Mouse (Mus musculus) myocyte (in vitro differentiated cells): ENCODE data around the gene Kxd1. TPM values are rescaled to one million over a fixed set of nuclear protein-coding genes. Genes with fewer than 3 reads are reported as not detected.

Experiments used
- H3K27me3 ChIP-seq: one replicate; pipeline ENCODE4 v1.6.1; 2011; ENCODE audit not compliant: control insufficient read depth, insufficient read depth, insufficient read length
- H3K36me3 ChIP-seq: one replicate; pipeline ENCODE4 v1.6.1; 2011; ENCODE audit not compliant: control insufficient read depth, insufficient read depth
- H3K4me2 ChIP-seq: one replicate; pipeline ENCODE4 v1.6.1; 2011; ENCODE audit warnings: low read depth, control low read depth
- H3K4me3 ChIP-seq: one replicate; pipeline ENCODE4 v1.5.1; 2011; ENCODE audit warnings: mild to moderate bottlenecking, control low read depth, moderate library complexity
- H3K79me2 ChIP-seq: one replicate; pipeline ENCODE4 v1.6.1; 2011; ENCODE audit not compliant: control insufficient read depth, insufficient read depth
- H3ac ChIP-seq: one replicate; pipeline ENCODE4 v1.6.1; 2011; ENCODE audit not compliant: control insufficient read depth, insufficient read length
- CEBPB ChIP-seq: IDR thresholded peaks from 2 replicates; pipeline ENCODE4 v1.6.1; 2011; ENCODE audit warnings: mild to moderate bottlenecking, moderate library complexity; ENCODE audit not compliant: poor library complexity, insufficient read depth, severe bottlenecking
- E2F4 ChIP-seq: IDR thresholded peaks from one replicate; pipeline ENCODE4 v1.6.1; 2011; ENCODE audit warnings: mild to moderate bottlenecking, control low read depth, moderate library complexity; ENCODE audit not compliant: insufficient read depth
- MAX ChIP-seq: IDR thresholded peaks from one replicate; pipeline ENCODE4 v1.6.1; 2011; ENCODE audit warnings: low read depth, mild to moderate bottlenecking, control low read depth
- MYOD1 ChIP-seq, 3 experiments: IDR thresholded peaks; one replicate each; pipeline ENCODE4 v1.6.1; 2011; ENCODE audit warnings: control low read depth in 2 of 3, low read depth in 2 of 3, mild to moderate bottlenecking in 2 of 3, moderate library complexity in 1 of 3; ENCODE audit not compliant: insufficient read length in 2 of 3, control insufficient read depth in 1 of 3
- MYOG ChIP-seq, 3 experiments: IDR thresholded peaks; one replicate each; pipeline ENCODE4 v1.6.1; 2011; ENCODE audit warnings: control low read depth in 2 of 3, low read depth in 2 of 3, mild to moderate bottlenecking in 2 of 3; ENCODE audit not compliant: insufficient read length in 2 of 3, control insufficient read depth in 1 of 3, insufficient read depth in 1 of 3
- POLR2A ChIP-seq: IDR thresholded peaks from one replicate; pipeline ENCODE4 v1.6.1; 2011; ENCODE audit warnings: low read depth, mild to moderate bottlenecking, control low read depth, moderate library complexity; ENCODE audit not compliant: insufficient read length
- POLR2AphosphoS2 ChIP-seq: IDR thresholded peaks from one replicate; pipeline ENCODE4 v1.6.1; 2011; ENCODE audit warnings: low read depth, control low read depth; ENCODE audit not compliant: insufficient read length
- REST ChIP-seq: IDR thresholded peaks from one replicate; pipeline ENCODE4 v1.6.1; 2011; ENCODE audit warnings: mild to moderate bottlenecking, control low read depth, moderate library complexity; ENCODE audit not compliant: insufficient read depth, insufficient read length
- SRF ChIP-seq: IDR thresholded peaks from one replicate; pipeline ENCODE4 v1.6.1; 2011; ENCODE audit warnings: low read depth; ENCODE audit not compliant: control insufficient read depth, insufficient read length
- TCF12 ChIP-seq: IDR thresholded peaks from one replicate; pipeline ENCODE4 v1.6.1; 2011; ENCODE audit warnings: mild to moderate bottlenecking, control low read depth; ENCODE audit not compliant: poor library complexity, insufficient read depth, severe bottlenecking
- TCF3 ChIP-seq: IDR thresholded peaks from one replicate; pipeline ENCODE4 v1.6.1; 2011; ENCODE audit warnings: low read depth, control low read depth; ENCODE audit not compliant: insufficient read length
- USF1 ChIP-seq: IDR thresholded peaks from one replicate; pipeline ENCODE4 v1.6.1; 2011; ENCODE audit warnings: low read depth, mild to moderate bottlenecking, control low read depth, moderate library complexity
- polyA plus RNA-seq: library from polyadenylated mRNA; unstranded; fragments of >200 nt; fragmentation: generic; extraction: Trizol; gene quantifications from one replicate; pipeline ENCODE4 v1.2.1, GENCODE M21; 2012; ENCODE audit warnings: missing spikeins

Gene Kxd1
- polyA plus RNA-seq, 1 experiment: 73.8 TPM

DNA sequence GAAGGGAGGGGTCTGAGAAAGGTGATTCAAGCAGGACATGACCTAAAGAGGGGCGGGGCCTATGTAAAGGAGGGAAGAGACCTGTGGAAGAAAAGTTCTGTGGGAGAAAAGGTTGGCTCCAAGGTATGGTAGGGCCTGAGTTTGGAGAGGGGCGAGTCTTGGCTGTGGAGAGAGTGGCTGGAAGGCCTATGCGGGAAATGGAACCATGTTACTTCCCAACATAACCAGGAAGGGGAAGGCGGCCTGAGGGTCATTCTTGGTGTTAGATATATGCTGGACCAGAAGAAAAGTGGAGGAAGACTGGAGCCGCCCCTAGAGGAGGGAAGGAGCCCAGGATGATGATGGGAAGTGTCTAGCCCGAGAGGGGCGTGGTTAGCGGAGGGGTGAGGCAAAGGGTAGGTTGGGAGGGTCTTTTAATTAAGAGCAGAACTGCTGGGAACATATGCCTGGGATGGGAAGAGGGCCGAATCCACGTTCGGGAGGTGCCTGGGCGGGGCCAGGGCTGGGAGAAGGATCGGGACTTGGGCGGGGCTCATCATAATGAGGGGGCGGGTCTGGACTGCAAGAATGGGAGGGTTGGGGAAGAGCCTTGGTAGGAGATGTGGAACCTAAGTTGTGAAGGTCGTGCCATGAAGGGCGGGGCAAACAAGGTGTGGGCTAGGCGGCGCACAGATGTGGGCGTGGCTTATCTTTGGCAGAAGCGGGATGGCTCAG, 50.3 kb downstream of the Kxd1 start:
- peak overlapping the region; percentile 28 for H3ac ChIP-seq
- TF ChIP-seq CEBPB: no peak
- no peak for TF ChIP-seq MYOG (IDR thresholded peaks at IDR 0.05; ENCODE audit: control insufficient read depth in 1 of 3, insufficient read depth in 1 of 3, insufficient read length in 2 of 3, low read depth in 2 of 3)
- TF ChIP-seq USF1: no peak
- TF ChIP-seq TCF12: no peak
- no peak for TF ChIP-seq REST
- TF ChIP-seq MYOD1 (IDR thresholded peaks at IDR 0.05; ENCODE audit: control insufficient read depth in 1 of 3, insufficient read length in 2 of 3, low read depth in 2 of 3): no peak
- TF ChIP-seq POLR2A: no peak
- no peak for TF ChIP-seq TCF3
- no peak for TF ChIP-seq E2F4
- TF ChIP-seq POLR2AphosphoS2: no peak
- no peak for TF ChIP-seq MAX
- TF ChIP-seq SRF: no peak
- H3K4me3 ChIP-seq: peak overlapping the region; percentile 65
- peak overlapping the region; percentile 94 for H3K4me2 ChIP-seq
- H3K79me2 ChIP-seq: peaks cover 42% of the 10 kb centered on the region
- H3K36me3 ChIP-seq: no peaks in the 10 kb centered on the region
- H3K27me3 ChIP-seq: no peaks in the 10 kb centered on the region

DNA sequence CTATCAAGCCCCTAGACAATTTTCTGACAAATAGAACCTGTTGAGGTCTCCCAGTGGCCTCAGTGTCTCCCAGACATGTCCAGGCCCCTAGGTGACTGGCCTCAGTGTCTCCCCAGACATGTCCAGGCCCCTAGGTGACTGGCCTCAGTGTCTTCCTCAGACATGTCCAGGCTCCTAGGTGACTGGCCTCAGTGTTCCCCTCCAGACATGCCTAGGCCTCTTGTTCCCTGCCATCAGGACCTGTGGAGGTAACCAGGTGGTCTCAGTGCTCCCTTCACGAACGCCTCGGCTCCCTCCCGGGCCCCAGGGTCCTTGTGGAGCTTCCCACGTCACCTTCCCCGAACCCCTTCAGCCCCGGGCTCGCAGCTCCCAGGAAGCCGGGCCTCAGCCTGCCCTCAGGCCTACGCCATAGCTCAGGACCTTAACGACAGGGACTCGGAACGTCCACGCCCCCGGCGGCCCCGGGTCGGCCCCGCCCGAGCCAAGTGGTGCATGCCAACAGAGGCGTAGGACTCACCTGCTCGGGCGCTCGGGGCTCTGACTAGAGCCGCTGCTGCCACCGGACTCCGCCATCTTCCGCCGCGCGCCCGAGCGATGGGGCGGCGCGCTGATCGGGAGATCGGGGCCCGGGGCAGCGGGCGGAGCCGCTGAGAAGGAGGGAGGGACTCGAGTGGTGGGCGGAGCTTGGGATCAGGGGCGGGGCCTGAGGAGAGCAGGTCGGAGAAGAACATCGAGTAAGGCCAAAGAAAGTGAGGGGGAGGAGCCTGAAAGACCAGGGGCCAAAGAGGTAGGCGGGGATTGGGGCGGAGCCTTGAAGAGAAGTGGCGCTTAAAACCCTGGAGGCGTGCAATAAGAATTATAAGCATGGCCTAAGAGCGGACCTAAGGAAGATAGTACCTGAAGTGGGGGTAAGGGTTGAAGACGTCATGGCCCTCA, 51.2 kb downstream of the Kxd1 start, which contains the start of gene Klhl26:
Klhl26 (minus strand) TSS at position 636 of the 936 bp plus-strand sequence.
- TF ChIP-seq TCF3 (no peak), MAX (no peak), REST (no peak), POLR2A (peak; percentile 62), SRF (no peak), POLR2AphosphoS2 (peak; percentile 61), USF1 (no peak), TCF12 (no peak), E2F4 (no peak), MYOD1 (IDR thresholded peaks at IDR 0.05; ENCODE audit: control insufficient read depth in 1 of 3, insufficient read length in 2 of 3, low read depth in 2 of 3) (no peak), CEBPB (no peak), MYOG (IDR thresholded peaks at IDR 0.05; ENCODE audit: control insufficient read depth in 1 of 3, insufficient read depth in 1 of 3, insufficient read length in 2 of 3, low read depth in 2 of 3) (no peak)

DNA sequence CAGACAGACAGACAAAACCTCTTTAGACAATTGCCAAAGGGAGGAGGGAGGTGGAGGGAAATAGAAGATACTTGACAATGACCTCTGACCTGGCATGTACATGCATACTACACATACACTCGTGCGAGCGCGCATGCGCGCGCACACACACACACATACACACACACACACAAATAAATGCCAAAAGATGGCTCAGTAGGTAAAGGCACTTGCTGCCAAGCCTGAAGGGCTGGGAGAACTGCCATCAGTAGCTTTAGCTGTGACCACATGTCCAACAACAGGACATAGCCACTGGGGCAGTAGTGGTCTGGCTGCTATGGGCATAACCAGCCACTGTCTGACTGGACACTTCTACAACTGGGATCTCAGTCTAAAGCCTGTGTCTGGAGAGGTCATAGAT, 55.9 kb downstream of the Kxd1 start:
- Histone ChIP-seq H3ac (no peak overlapping the region), H3K36me3 (peaks cover 4% of the 10 kb centered on the region), H3K79me2 (peaks cover 87% of the 10 kb centered on the region), H3K4me2 (no peak overlapping the region), H3K4me3 (no peak overlapping the region), H3K27me3 (no peaks in the 10 kb centered on the region)
- no peak for TF ChIP-seq USF1
- TF ChIP-seq POLR2A: no peak
- no peak for TF ChIP-seq POLR2AphosphoS2
- TF ChIP-seq SRF: no peak
- TF ChIP-seq MAX: no peak
- TF ChIP-seq REST: no peak
- no peak for TF ChIP-seq E2F4
- TF ChIP-seq TCF3: no peak
- TF ChIP-seq MYOG (IDR thresholded peaks at IDR 0.05; ENCODE audit: control insufficient read depth in 1 of 3, insufficient read depth in 1 of 3, insufficient read length in 2 of 3, low read depth in 2 of 3): no peak
- no peak for TF ChIP-seq TCF12
- no peak for TF ChIP-seq CEBPB
- TF ChIP-seq MYOD1 (IDR thresholded peaks at IDR 0.05; ENCODE audit: control insufficient read depth in 1 of 3, insufficient read length in 2 of 3, low read depth in 2 of 3): no peak

More for the DNA sequence above, 51.2 kb downstream of the Kxd1 start, which contains the start of gene Klhl26:
- peaks cover 3% of the 10 kb centered on the region for H3K36me3 ChIP-seq
- H3K79me2 ChIP-seq: peaks cover 50% of the 10 kb centered on the region
- H3K4me3 ChIP-seq: peak within 1 kb of the TSS; percentile 65
- H3K27me3 ChIP-seq: no peaks in the 10 kb centered on the region
- peak within 1 kb of the TSS; percentile 94 for H3K4me2 ChIP-seq
- H3ac ChIP-seq: peak within 1 kb of the TSS; percentile 28

DNA sequence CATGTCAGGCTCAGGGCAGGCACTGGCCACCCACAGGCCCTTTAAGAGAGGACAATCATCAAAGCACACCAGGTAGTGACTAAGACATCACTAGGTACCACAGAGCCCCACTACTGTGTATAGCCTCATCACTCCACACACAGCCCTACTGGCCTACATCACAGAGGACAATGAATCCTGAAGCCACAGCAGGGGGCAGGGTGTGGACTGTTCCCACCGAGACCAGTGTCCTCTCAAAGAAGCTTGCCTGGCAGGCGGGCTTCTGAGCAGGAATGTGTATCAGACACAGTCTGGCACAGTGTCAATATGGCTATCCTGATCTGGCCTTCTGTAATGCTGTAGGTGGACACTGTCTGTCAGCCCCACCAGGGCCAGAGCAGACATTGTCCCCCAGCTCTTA, 57.8 kb downstream of the Kxd1 start:
- no peaks in the 10 kb centered on the region for H3K27me3 ChIP-seq
- no peak overlapping the region for H3K4me2 ChIP-seq
- TF ChIP-seq MAX: no peak
- no peak for TF ChIP-seq MYOG (IDR thresholded peaks at IDR 0.05; ENCODE audit: control insufficient read depth in 1 of 3, insufficient read depth in 1 of 3, insufficient read length in 2 of 3, low read depth in 2 of 3)
- no peak for TF ChIP-seq POLR2A
- TF ChIP-seq SRF: no peak
- no peak for TF ChIP-seq POLR2AphosphoS2
- TF ChIP-seq MYOD1 (IDR thresholded peaks at IDR 0.05; ENCODE audit: control insufficient read depth in 1 of 3, insufficient read length in 2 of 3, low read depth in 2 of 3): no peak
- TF ChIP-seq TCF3: no peak
- TF ChIP-seq CEBPB: no peak
- no peak for TF ChIP-seq TCF12
- TF ChIP-seq REST: no peak
- no peak for TF ChIP-seq USF1
- no peak for TF ChIP-seq E2F4

More for the DNA sequence above, 57.8 kb downstream of the Kxd1 start:
- peaks cover 4% of the 10 kb centered on the region for H3K36me3 ChIP-seq
- H3K4me3 ChIP-seq: no peak overlapping the region
- no peak overlapping the region for H3ac ChIP-seq
- H3K79me2 ChIP-seq: peaks cover 81% of the 10 kb centered on the region
